ENCODE assay signal across 8 mouse cellular contexts in the genomic region with DNA sequence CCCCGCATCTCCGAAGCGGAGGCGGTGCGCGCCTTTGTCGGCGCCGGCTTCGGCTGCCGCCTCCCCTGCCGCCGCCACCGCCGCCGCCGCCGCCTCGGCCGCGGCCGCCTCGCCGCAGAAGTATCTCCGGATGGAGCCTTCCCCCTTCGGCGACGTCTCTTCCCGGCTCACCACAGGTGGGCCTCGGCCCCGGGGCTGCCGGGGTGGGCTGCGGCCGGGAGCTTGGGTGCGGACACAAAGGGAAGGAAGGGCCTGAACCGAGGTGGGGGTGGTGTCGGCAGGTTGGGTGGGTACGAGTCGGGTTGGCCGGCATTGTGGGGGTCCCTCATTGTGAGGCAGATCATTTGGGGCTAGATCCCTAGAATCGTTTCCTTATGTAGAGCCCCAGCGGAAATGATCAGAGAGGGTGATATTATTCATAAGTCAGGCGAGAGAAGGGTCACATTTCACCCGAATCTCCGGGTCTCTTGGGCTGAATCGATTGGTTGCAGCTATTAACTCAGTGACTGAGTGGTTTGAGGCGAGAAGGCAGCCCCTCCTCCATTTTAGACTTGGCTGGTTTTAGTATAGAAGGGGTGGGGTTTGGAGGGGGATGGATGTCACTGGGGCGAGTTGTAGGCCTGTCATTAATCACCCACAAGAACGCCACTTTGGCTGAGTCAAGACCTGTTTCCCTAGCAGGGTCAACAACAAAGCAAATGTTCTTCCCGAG. TPM values are rescaled to one million over a fixed set of nuclear protein-coding genes. Genes with fewer than 3 reads are reported as not detected.
DNase-seq lines count a peak whose midpoint lies in the region; ATAC-seq lines count a peak whose summit lies in the region.

No protein-coding gene starts in this region.

- H3K27me3 ChIP-seq in limb, embryonic 15.5 days: no peaks in the 10 kb centered on the region
- H3K27me3 ChIP-seq in midbrain, embryonic 16.5 days (ENCODE audit: control insufficient read depth, insufficient read depth, low read depth, low read length): no peaks in the 10 kb centered on the region
- no peaks in the 10 kb centered on the region for H3K27me3 ChIP-seq in stomach, embryonic 16.5 days (ENCODE audit: control insufficient read depth, insufficient read depth, low read length)

- peak overlapping the region; percentile 98 for H3K4me3 ChIP-seq in limb, embryonic 15.5 days
- H3K4me3 ChIP-seq in midbrain, embryonic 16.5 days (ENCODE audit: low read depth, low read length): peak overlapping the region; percentile 91
- peak overlapping the region; percentile 68 for H3K4me3 ChIP-seq in stomach, embryonic 16.5 days (replicated peaks; ENCODE audit: low read length)

- intact Hi-C loops in gastrocnemius, postnatal 14 days (cut with DNase I; ENCODE audit: low total_unique reads): no loop called here

- H3K9ac ChIP-seq in limb, embryonic 15.5 days: peak overlapping the region; percentile 95
- H3K9ac ChIP-seq in midbrain, embryonic 16.5 days (ENCODE audit: low read depth, low read length): peak overlapping the region; percentile 96
- peak overlapping the region; percentile 84 for H3K9ac ChIP-seq in stomach, embryonic 16.5 days (ENCODE audit: low read length)

- H3K36me3 ChIP-seq in limb, embryonic 15.5 days: no peaks in the 10 kb centered on the region
- no peaks in the 10 kb centered on the region for H3K36me3 ChIP-seq in midbrain, embryonic 16.5 days (ENCODE audit: control insufficient read depth, insufficient read depth, low read length)
- no peaks in the 10 kb centered on the region for H3K36me3 ChIP-seq in stomach, embryonic 16.5 days (ENCODE audit: control insufficient read depth, insufficient read depth, low read length)

- ATAC-seq in limb, embryonic 15.5 days (ENCODE audit: insufficient number of reproducible peaks, low FRiP score, low TSS enrichment, low read depth): peak; percentile 52; the same call in 1 of the 2 replicates
- ATAC-seq in midbrain, embryonic 16.5 days: peak; percentile 47
- ATAC-seq in stomach, embryonic 16.5 days (ENCODE audit: insufficient read depth, low FRiP score): peak; percentile 81

- H3K4me2 ChIP-seq in limb, embryonic 15.5 days: peak overlapping the region; percentile 54
- peak overlapping the region; percentile 85 for H3K4me2 ChIP-seq in midbrain, embryonic 16.5 days (ENCODE audit: low read length)
- H3K4me2 ChIP-seq in stomach, embryonic 16.5 days (ENCODE audit: low read depth, low read length): peak overlapping the region; percentile 85

- DNase-seq in 416B (ENCODE audit: low read depth) (peak; percentile 95), adipocyte (ENCODE audit: low spot score) (peak; percentile 93)
- peak; percentile 82 for DNase-seq in embryo, embryonic 10 days (ENCODE audit: low spot score)
- DNase-seq in gastrocnemius, postnatal 14 days: peak; percentile 45
- DNase-seq in induced T-regulatory cell, adult 2 months (ENCODE audit: low read depth): peak; percentile 70

- 0% methylated on average over 34 of the region's 50 CpGs for WGBS in limb, embryonic 15.5 days
- under 1% methylated on average over 49 of the region's 50 CpGs for WGBS in midbrain, embryonic 16.5 days
- under 1% methylated on average over 49 of the region's 50 CpGs for WGBS in stomach, embryonic 16.5 days

- H3K4me1 ChIP-seq in limb, embryonic 15.5 days: peaks cover 9% of the 10 kb centered on the region; the same call in 1 of the 2 replicates
- H3K4me1 ChIP-seq in midbrain, embryonic 16.5 days (ENCODE audit: control insufficient read depth, insufficient read depth, low read length): peaks cover 36% of the 10 kb centered on the region
- H3K4me1 ChIP-seq in stomach, embryonic 16.5 days (ENCODE audit: control insufficient read depth, insufficient read depth, low read length): peaks cover 7% of the 10 kb centered on the region

- no peaks in the 10 kb centered on the region for H3K9me3 ChIP-seq in limb, embryonic 15.5 days
- no peaks in the 10 kb centered on the region for H3K9me3 ChIP-seq in midbrain, embryonic 16.5 days (replicated peaks; ENCODE audit: control insufficient read depth, low read length, poor library complexity, severe bottlenecking)
- no peaks in the 10 kb centered on the region for H3K9me3 ChIP-seq in stomach, embryonic 16.5 days (replicated peaks; ENCODE audit: control insufficient read depth, low read length)

- peak overlapping the region; percentile 97 for H3K27ac ChIP-seq in limb, embryonic 15.5 days
- peak overlapping the region; percentile 94 for H3K27ac ChIP-seq in midbrain, embryonic 16.5 days (ENCODE audit: low read length)
- H3K27ac ChIP-seq in stomach, embryonic 16.5 days (ENCODE audit: low read length): peak overlapping the region; percentile 91

RNA-seq across cellular contexts. Expression of a gene that starts 0.5 kb away (rescaled TPM):
- total RNA-seq in gastrocnemius, postnatal 14 days (2021): 10 to 100 TPM; 46.8 to 51.0 TPM
- 41.5 and 48.7 TPM in 2 replicates for polyA plus RNA-seq in limb, embryonic 15.5 days (2015; fragmentation: Nextera tagmentation; extraction: Ambion mirVana)
- polyA plus RNA-seq in midbrain, embryonic 16.5 days (2015; fragmentation: Nextera tagmentation; extraction: Ambion mirVana): 68.4 and 81.2 TPM in 2 replicates
- 12.2 and 14.7 TPM in 2 replicates for polyA plus RNA-seq in stomach, embryonic 16.5 days (2015; fragmentation: Nextera tagmentation; extraction: Ambion mirVana)

Comparison
In these comparisons a context has a peak if more than half of its experiments do, and no peak if none do; other contexts are left out.
1. Peak in every context shown above with its lines: DNase-seq, ATAC-seq, H3K4me3 ChIP-seq and H3K27ac ChIP-seq.
2. DNase-seq: peak in every context shown above with its lines; median percentile 95 in 416B; 93 in adipocyte; 82 in embryo, embryonic 10 days; 70 in induced T-regulatory cell, adult 2 months; 45 in gastrocnemius, postnatal 14 days.